Mouse (Mus musculus) lung, postnatal 4 days (tissue): ENCODE results near the gene Cmtm8.

Experiments
- DNase-seq, 2 experiments: peaks; one replicate each; pipeline ENCODE4 v3.0.0; 2021

The Cmtm8 gene

DNA sequence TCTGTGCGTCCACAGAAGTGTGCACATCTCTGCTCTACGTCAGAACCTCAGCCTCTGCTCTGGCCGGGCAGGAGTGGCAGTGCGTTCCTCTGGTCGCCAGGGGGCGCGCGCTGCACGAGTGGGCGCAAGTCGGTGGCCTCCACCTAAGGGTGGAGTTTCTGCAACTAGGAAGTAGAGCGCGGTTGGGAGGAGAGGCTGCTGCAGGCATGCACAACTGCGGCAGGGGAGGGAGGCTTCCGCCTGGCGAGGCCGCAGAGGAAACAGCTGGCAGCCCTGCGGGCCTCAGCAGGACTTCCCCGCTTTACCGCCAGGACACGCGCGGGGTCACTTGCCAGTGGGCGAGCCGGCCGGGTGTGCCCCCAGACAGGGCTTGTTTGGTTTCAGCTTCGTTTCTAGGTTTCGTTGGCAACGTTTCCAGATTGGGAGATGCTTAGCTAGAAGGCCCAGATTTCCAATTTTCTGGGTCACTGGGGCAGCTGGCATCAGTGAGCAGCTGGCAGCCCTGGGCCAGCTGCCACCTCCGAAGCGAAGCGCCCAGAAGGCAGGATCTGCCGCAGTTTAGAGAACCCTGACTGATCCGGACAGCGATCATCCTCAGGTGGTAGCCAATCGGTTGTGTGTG is 91.0 kb downstream of the Cmtm8 start:
- DNase-seq: peak; percentile 96 to 97

DNA sequence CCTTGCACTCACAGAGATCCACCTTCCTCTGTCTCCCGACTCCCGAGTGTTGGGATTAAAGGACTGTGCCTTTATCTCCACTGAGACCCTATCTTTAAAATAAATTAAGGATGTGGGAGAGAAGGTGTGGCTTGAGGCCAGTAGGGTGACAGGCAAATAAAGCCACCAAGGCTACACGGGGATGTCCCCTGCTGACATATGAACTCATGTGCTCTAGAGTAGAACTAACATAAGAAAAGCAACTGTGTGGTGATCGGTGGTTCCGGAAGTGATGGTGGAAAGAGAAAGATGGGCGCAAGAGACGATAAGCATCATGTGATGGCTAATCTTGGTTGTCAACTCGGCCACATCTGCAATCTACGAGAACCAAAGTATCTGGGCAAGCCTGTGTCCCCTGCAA is 91.6 kb downstream of the Cmtm8 start:
- DNase-seq: no peak

DNA sequence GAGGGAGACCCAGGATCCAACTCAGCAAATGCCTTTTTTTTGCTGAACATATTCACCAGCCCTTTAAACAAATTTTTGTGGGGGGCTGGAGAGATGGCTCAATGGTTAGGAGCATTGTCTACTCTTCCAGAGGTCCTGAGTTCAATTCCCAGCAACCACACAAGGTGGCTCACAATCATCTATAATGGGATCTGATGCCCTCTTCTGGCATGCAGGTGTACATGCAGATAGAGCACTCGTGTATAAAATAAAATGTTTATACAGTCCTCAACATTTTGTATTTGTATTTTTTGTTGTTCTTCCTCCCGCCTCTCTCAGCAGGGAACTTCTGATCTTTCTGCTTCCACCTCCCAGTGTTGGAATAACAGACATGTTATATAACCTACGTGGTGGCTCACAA is 92.4 kb downstream of the Cmtm8 start:
- DNase-seq: no peak

DNA sequence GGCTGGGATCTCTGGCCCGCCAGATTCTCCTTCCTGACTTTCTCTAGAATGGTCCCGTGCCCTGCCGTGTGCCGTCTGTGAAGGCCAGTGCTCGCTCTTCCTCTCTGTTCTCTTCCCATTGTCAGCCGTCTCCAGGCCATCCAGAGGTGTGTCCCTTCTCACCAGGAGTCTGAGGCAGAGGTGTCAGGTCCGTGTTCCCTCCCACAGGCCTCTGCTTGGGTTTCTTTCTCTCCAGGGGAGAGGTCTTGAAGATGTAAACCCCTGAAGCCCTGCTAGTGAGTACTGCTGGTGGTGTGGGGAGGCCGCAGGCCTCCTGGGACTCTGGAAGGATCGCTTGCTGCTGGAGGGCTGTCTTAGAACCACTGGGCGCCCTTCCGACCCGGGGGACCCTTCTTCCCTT is 96.5 kb downstream of the Cmtm8 start:
- no peak for DNase-seq

DNA sequence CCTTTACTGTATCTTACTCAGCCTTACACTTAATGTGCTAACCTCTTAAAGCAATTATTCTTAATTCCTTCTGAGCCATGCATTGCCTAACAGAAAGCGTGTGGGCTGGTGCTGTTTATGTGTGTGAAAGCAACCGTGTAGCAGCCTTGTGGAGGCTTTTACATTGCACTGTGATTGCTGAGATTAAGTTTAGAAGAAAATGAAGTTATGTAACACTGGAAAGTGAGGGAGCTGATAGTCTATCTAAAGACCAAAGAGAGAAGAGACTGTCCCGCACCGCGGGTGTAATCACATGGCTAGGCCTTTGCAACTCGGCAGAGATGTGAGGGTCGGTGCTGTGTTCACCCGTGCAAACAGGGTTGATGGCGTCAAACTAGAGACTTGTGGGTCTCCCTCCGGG is 96.9 kb downstream of the Cmtm8 start:
- DNase-seq: no peak

DNA sequence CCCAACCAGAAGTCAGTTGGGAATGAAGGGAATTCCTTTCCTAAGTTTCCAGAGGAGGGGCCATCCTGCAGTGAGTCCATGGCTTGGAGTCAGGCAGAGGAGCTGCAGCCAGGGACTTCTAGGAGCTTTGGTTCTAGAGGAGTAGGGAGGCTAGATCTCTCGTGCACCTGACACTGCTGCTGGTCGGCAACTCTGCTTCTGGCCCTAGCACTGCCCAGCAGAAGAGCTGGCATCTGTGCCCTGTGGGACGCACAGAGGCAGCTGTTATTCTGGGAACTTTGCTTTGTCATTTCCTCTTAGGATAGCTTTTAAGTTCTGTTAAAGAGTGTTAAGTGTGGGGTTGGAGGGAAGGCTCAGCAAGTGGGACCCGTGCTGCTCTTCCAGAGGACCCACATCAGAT is 98.3 kb downstream of the Cmtm8 start:
- no peak for DNase-seq

DNA sequence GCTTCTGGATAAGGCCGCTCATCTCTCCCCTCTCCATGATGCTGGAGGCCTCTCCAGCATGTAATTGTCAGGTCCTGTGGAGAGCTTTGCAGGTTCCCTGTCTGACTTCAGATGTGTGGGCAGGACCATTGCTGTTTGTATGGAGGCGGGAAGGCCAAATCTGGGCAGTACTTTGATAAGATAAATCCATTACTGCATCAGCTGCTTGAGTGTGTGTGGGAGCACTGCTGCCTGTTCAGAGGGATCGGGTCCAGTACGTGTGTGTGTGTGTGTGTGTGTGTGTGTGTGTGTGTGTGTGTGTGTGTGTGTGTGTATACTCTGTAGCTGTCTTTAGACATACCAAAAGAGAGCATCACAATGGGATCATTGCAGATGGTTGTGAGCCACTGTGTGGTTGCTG is 98.8 kb downstream of the Cmtm8 start:
- no peak for DNase-seq

DNA sequence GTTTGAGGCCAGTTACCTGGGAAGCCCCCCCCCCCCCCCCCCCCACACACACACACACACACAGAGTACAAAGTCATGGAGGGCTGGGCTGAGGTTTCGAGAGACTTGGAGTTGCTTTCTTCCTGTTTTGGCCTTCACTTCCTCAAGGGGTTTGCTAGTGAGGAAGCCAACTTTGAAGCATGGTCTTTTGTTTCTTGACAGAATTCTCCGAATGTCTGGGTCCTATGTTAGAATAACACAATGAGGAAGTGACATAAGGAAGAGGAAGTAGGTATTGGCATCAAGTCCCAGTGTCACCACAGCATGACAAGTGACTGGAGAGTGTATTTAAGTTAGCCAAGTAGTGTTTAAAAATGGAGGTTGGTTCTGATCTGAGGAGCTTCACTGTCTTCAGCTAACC is 101.2 kb downstream of the Cmtm8 start:
- peak in 1 of 2 experiments; percentile 38 for DNase-seq

DNA sequence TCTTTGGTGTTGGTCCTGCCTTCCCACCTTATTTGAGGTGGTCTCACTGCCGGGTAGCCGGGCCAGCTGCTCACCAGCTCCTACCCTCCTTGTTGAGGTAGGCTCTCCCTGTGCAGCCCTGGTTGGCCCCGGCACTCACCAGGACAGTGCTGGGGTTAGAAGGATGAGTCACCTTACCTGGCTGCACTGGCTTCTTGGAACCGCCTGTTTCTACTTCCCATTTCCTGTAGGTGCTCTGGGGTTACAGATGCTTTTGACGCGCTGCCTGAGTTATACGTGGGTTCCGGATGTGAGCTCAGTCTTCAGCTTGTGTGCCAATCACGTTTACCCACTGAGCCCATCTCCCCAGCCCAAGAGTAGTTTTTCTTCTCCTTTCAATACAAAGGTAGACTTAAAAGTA is 103.6 kb downstream of the Cmtm8 start:
- DNase-seq: no peak
